Mouse (Mus musculus) right cerebral cortex, postnatal 14 days (tissue): ENCODE results near the gene Gm4303.
"Not testable (repeated sequence)": the region's sequence is repeated elsewhere in the genome, so short reads cannot be mapped to it uniquely, and the experiment has no call there.

Experiments
- DNase-seq: peaks from one replicate; pipeline ENCODE4 v3.0.0; 2022

The Gm4303 gene

GRCm38 (mm10) chr10:100345672-100346071 is at the start of gene Gm4303:
Gm4303 (plus strand) TSS chr10:100345972.
- not testable (repeated sequence) for DNase-seq

- no peak for DNase-seq
These were observed 49.7 kb upstream of the Gm4303 start for GRCm38 (mm10) chr10:100296105-100296504.

GRCm38 (mm10) chr10:100300106-100300505 is 45.7 kb upstream of the Gm4303 start:
- DNase-seq: not testable (repeated sequence)

- DNase-seq: not testable (repeated sequence)
These were observed 10.4 kb upstream of the Gm4303 start, which contains the start of gene Gm4301 for GRCm38 (mm10) chr10:100335376-100335775. Gm4301 (plus strand) TSS chr10:100335676.

GRCm38 (mm10) chr10:100340536-100340935 is 5.2 kb upstream of the Gm4303 start, which contains the start of gene Gm4302:
Gm4302 (plus strand) TSS chr10:100340836.
- DNase-seq: not testable (repeated sequence)

- DNase-seq: not testable (repeated sequence)
These were observed 5.0 kb downstream of the Gm4303 start, which contains the start of gene Gm4305 for GRCm38 (mm10) chr10:100350793-100351192. Gm4305 (plus strand) TSS chr10:100351093.

- not testable (repeated sequence) for DNase-seq
These were observed 11.1 kb downstream of the Gm4303 start for GRCm38 (mm10) chr10:100356841-100357240.

- DNase-seq: not testable (repeated sequence)
These were observed 15.3 kb downstream of the Gm4303 start, which contains the start of gene Gm4307 for GRCm38 (mm10) chr10:100361038-100361437. Gm4307 (plus strand) TSS chr10:100361338.

- not testable (repeated sequence) for DNase-seq
These were observed 36.7 kb downstream of the Gm4303 start, which contains the start of gene Gm4312 for GRCm38 (mm10) chr10:100382460-100382859. Gm4312 (minus strand) TSS chr10:100382560.
